Mouse (Mus musculus) regulatory T cell (primary cell): ENCODE results near the gene Msmp.
"Not testable (repeated sequence)": the region's sequence is repeated elsewhere in the genome, so short reads cannot be mapped to it uniquely, and the experiment has no call there.

Experiments used
- in situ Hi-C: fragments of 300-600 bp; cut with MboI, MseI; formaldehyde crosslinking; loops from one replicate; pipeline ENCODE4 v1.15.1; 2025; ENCODE audit warnings: high pct_unique_total_duplicates

The Msmp gene

GRCm38 (mm10) chr4:43561997-43562768, 22.1 kb downstream of the Msmp start, which contains the start of the genes Creb3 and Tln1:
Creb3 (plus strand) TSS chr4:43562332.
Tln1 (minus strand) TSS chr4:43562691.
- in situ Hi-C loops = loop anchor here (5.0 kb wide), 1 partner anchor 535 kb away; the partner anchor contains the start of gene Pigo

- in situ Hi-C loops = loop anchor here (5.0 kb wide), 1 partner anchor 534 kb away; the partner anchor contains the start of gene Pigo
Observed at GRCm38 (mm10) chr4:43561436-43561996, 22.8 kb downstream of the Msmp start.

GRCm38 (mm10) chr4:43560976-43561375, 23.3 kb downstream of the Msmp start:
- in situ Hi-C loops = loop anchor here (5.0 kb wide), 1 partner anchor 534 kb away; the partner anchor contains the start of gene Pigo

- in situ Hi-C loops = loop anchor here (5.0 kb wide), 1 partner anchor 533 kb away; the partner anchor contains the start of gene Pigo
Observed at GRCm38 (mm10) chr4:43560243-43560611, 24.1 kb downstream of the Msmp start.

- in situ Hi-C loops = loop anchor here (5.0 kb wide), 1 partner anchor 532 kb away; the partner anchor contains the start of gene Pigo
Observed at GRCm38 (mm10) chr4:43559519-43560242, 24.6 kb downstream of the Msmp start.

GRCm38 (mm10) chr4:43558631-43559356, 25.5 kb downstream of the Msmp start:
- in situ Hi-C loops = no loop called here

- in situ Hi-C loops = no loop called here
Observed at GRCm38 (mm10) chr4:43558028-43558630, 26.2 kb downstream of the Msmp start.

- in situ Hi-C loops = no loop called here
Observed at GRCm38 (mm10) chr4:43555926-43556325, 28.4 kb downstream of the Msmp start.

- in situ Hi-C loops = no loop called here
Observed at GRCm38 (mm10) chr4:43553891-43554290, 30.4 kb downstream of the Msmp start.

- in situ Hi-C loops = no loop called here
Observed at GRCm38 (mm10) chr4:43552437-43552836, 31.9 kb downstream of the Msmp start.

- in situ Hi-C loops = not testable (repeated sequence)
Observed at GRCm38 (mm10) chr4:43551854-43552253, 32.4 kb downstream of the Msmp start.

GRCm38 (mm10) chr4:43549055-43549454, 35.2 kb downstream of the Msmp start:
- in situ Hi-C loops = no loop called here

- in situ Hi-C loops = no loop called here
Observed at GRCm38 (mm10) chr4:43547160-43547559, 37.1 kb downstream of the Msmp start.

GRCm38 (mm10) chr4:43546375-43547047, 37.8 kb downstream of the Msmp start:
- in situ Hi-C loops = no loop called here

GRCm38 (mm10) chr4:43542044-43542443, 42.2 kb downstream of the Msmp start:
- in situ Hi-C loops = no loop called here

GRCm38 (mm10) chr4:43536031-43536430, 48.3 kb downstream of the Msmp start:
- in situ Hi-C loops = no loop called here

GRCm38 (mm10) chr4:43535628-43536027, 48.7 kb downstream of the Msmp start:
- in situ Hi-C loops = no loop called here

- in situ Hi-C loops = no loop called here
Observed at GRCm38 (mm10) chr4:43533270-43533669, 51.0 kb downstream of the Msmp start.
